Mouse (Mus musculus): ENCODE results near the gene Sarnp. TPM values are rescaled to one million over a fixed set of nuclear protein-coding genes. Genes with fewer than 3 reads are reported as not detected.
A peak's percentile ranks its signal among the peaks of the same experiment; 100 is the strongest.

Gene Sarnp
- total RNA-seq (2014; rRNA removed; ENCODE audit: low replicate concordance) (19.4 and 20.0 TPM in 2 replicates), polyA plus RNA-seq (2015; fragmentation: Nextera tagmentation; extraction: Ambion mirVana) (135 and 141 TPM in 2 replicates)

DNA sequence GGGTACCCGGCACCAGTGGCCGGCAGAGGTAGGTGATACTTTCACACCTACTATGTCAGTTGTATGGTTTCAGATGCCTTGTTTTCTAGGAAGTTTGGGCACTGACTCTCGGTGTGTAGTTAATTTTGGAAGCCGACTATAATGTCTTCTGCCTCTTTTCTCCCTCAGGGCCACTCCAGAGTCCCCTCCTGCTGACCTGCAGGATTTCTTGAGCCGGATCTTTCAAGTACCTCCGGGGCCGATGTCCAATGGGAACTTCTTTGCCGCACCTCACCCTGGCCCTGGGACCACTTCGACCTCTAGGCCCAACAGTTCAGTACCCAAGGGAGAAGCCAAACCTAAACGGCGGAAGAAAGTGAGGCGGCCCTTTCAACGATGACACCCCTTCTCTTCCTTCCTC, at the start of gene Sarnp:
Gene Sarnp, plus strand, starts transcription at position 301 of the 400 bp plus-strand sequence.
- ATAC-seq (ENCODE audit: insufficient read depth, low read depth) (no peak), DNase-seq (ENCODE audit: low spot score) (no peak)
- WGBS, result 87% methylated on average over 13 of the region's 13 CpGs
- Histone ChIP-seq H3K9ac (replicated peaks; ENCODE audit: low read depth, low read length) (no peak within 1 kb of the TSS), H3K9me3 (replicated peaks; ENCODE audit: control insufficient read depth, low read length) (no peaks in the 10 kb centered on the region), H3K4me3 (ENCODE audit: low read depth, low read length) (no peak within 1 kb of the TSS), H3K27me3 (ENCODE audit: control insufficient read depth, insufficient read depth, low read length) (no peaks in the 10 kb centered on the region), H3K36me3 (replicated peaks; ENCODE audit: control insufficient read depth, insufficient read depth, low read length) (peaks cover 56% of the 10 kb centered on the region), H3K4me1 (ENCODE audit: control insufficient read depth, insufficient read depth) (no peaks in the 10 kb centered on the region), H3K4me2 (ENCODE audit: low read depth, low read length) (no peak within 1 kb of the TSS), H3K27ac (ENCODE audit: low read depth) (no peak within 1 kb of the TSS)
- no peak for TF ChIP-seq EP300 (IDR thresholded peaks at IDR 0.05; ENCODE audit: low read depth)
- TF ChIP-seq CTCF (IDR thresholded peaks at IDR 0.05; ENCODE audit: low read depth), result no peak

DNA sequence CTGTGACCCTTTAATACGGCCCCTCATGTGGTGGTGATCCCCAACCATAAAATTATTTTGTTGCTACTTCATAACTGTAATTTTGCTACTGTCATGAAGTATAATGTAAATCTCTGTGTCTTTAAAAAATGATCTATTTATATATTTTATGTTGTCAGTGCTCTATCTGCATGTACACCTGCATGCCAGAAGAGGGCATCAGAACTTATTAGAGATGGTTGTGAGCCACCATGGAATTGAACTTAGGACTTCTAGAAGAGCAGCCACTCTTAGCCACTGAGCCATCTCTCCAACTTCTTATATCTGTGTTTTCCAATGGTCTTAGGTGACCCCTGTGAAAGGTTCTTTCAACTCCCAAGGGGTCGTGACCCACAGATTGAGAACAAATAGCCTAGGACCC, 44.2 kb upstream of the Sarnp start:
- DNase-seq (ENCODE audit: low spot score), result no peak
- H3K36me3 ChIP-seq (replicated peaks; ENCODE audit: control insufficient read depth, insufficient read depth, low read length), result no peaks in the 10 kb centered on the region
- no peaks in the 10 kb centered on the region for H3K4me1 ChIP-seq (ENCODE audit: control insufficient read depth, insufficient read depth)
- no peak overlapping the region for H3K9ac ChIP-seq (replicated peaks; ENCODE audit: low read depth, low read length)
- H3K9me3 ChIP-seq (replicated peaks; ENCODE audit: control insufficient read depth, low read length), result no peaks in the 10 kb centered on the region
- ATAC-seq (ENCODE audit: insufficient read depth, low read depth), result no peak
- no peak overlapping the region for H3K4me3 ChIP-seq (ENCODE audit: low read depth, low read length)
- 80% methylated on average over 2 of the region's 2 CpGs for WGBS
- H3K27ac ChIP-seq (ENCODE audit: low read depth), result no peak overlapping the region
- peak; percentile 24 for TF ChIP-seq CTCF (IDR thresholded peaks at IDR 0.05; ENCODE audit: low read depth)
- TF ChIP-seq EP300 (IDR thresholded peaks at IDR 0.05; ENCODE audit: low read depth), result no peak
- no peaks in the 10 kb centered on the region for H3K27me3 ChIP-seq (ENCODE audit: control insufficient read depth, insufficient read depth, low read length)
- no peak overlapping the region for H3K4me2 ChIP-seq (ENCODE audit: low read depth, low read length)

DNA sequence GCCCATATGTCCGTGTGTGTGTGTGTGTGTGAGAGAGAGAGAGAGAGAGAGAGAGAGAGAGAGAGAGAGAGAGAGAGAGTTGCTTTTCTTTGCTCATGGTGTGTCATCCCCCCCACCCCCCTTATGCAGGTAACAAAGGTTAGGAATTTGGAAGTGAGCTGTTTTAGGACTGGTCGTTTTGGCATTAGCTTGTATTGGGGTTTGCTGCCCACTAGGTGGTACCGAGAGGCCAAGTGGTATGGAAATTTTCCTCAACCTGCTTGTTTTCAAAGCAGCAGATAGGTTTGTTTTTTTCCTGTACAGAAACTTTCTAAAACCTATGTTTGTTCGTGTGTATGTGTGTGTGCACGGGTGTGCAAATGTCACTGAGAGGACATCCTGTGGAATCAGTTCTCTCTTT, 43.4 kb upstream of the Sarnp start:
- DNase-seq (ENCODE audit: low spot score), result no peak
- H3K4me1 ChIP-seq (ENCODE audit: control insufficient read depth, insufficient read depth), result no peaks in the 10 kb centered on the region
- H3K27me3 ChIP-seq (ENCODE audit: control insufficient read depth, insufficient read depth, low read length), result no peaks in the 10 kb centered on the region
- no peak overlapping the region for H3K27ac ChIP-seq (ENCODE audit: low read depth)
- H3K9me3 ChIP-seq (replicated peaks; ENCODE audit: control insufficient read depth, low read length), result no peaks in the 10 kb centered on the region
- no peak overlapping the region for H3K4me2 ChIP-seq (ENCODE audit: low read depth, low read length)
- no peak for ATAC-seq (ENCODE audit: insufficient read depth, low read depth)
- no peak for TF ChIP-seq EP300 (IDR thresholded peaks at IDR 0.05; ENCODE audit: low read depth)
- peak; percentile 40 for TF ChIP-seq CTCF (IDR thresholded peaks at IDR 0.05; ENCODE audit: low read depth)
- no peak overlapping the region for H3K4me3 ChIP-seq (ENCODE audit: low read depth, low read length)
- 14% methylated on average over 5 of the region's 5 CpGs for WGBS
- no peak overlapping the region for H3K9ac ChIP-seq (replicated peaks; ENCODE audit: low read depth, low read length)
- H3K36me3 ChIP-seq (replicated peaks; ENCODE audit: control insufficient read depth, insufficient read depth, low read length), result no peaks in the 10 kb centered on the region

DNA sequence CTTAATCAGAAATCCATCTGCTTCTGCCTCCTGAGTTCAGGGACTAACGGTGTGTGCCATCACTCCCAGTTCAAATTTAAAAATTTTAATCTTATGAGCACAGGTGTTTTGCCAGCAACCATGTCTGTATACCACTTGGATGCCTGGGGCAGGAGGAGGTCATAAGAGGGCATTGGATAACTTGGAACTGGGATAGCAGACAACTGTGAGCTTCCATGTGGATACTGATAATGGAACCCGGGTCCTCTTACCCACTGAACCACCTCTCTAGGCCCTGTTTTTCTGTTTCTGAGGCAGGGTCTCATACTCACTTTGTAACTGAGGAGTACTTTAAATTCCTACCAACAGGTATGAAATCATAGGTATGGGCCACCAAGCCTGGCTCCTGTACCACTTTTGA, 38.7 kb upstream of the Sarnp start:
- no peak overlapping the region for H3K4me3 ChIP-seq (ENCODE audit: low read depth, low read length)
- H3K9ac ChIP-seq (replicated peaks; ENCODE audit: low read depth, low read length), result no peak overlapping the region
- no peaks in the 10 kb centered on the region for H3K36me3 ChIP-seq (replicated peaks; ENCODE audit: control insufficient read depth, insufficient read depth, low read length)
- 80% methylated on average over 2 of the region's 2 CpGs for WGBS
- H3K27ac ChIP-seq (ENCODE audit: low read depth), result peak overlapping the region; percentile 88
- ATAC-seq (ENCODE audit: insufficient read depth, low read depth) (no peak), DNase-seq (ENCODE audit: low spot score) (no peak)
- no peaks in the 10 kb centered on the region for H3K4me1 ChIP-seq (ENCODE audit: control insufficient read depth, insufficient read depth)
- H3K9me3 ChIP-seq (replicated peaks; ENCODE audit: control insufficient read depth, low read length), result no peaks in the 10 kb centered on the region
- TF ChIP-seq EP300 (IDR thresholded peaks at IDR 0.05; ENCODE audit: low read depth) (no peak), CTCF (IDR thresholded peaks at IDR 0.05; ENCODE audit: low read depth) (no peak)
- H3K4me2 ChIP-seq (ENCODE audit: low read depth, low read length), result no peak overlapping the region
- H3K27me3 ChIP-seq (ENCODE audit: control insufficient read depth, insufficient read depth, low read length), result no peaks in the 10 kb centered on the region

DNA sequence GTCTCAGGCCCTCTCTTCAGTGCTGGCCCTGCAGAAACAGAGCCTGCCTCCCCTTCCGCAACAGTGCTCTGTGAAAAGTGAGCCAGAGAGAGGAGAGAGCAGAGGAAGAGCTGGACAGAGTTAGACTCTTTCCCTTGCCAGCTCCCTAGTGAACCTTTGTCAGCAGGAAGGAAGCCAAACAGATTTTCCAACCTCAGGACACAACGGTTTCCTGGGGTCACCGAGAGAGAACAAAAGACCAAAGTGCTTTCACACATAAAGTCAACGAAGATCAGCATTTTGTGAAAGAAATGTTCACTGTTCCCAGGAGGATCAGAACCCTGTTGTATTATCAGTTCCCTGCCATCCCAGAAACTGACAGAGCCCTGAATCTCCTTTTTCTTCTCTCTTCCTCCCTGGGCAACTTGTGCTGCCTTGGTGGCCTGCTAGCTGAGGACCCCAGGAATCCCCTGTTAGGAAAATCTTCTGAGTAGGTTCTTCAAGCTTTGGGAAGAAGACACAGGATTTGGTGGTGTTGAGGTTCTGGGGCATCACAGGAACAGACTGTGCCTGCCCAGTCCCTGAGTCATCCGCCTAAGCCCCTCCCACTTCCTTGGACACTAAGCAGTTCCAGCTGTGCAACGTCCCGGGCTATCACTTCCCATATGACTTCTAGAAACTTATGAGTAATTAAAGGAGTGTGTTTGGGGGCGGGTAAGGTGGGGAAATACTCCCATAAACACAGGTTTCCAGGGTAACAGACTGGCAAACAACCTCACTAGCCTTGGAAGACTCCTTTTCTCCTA, 37.9 kb upstream of the Sarnp start:
- Histone ChIP-seq H3K9ac (replicated peaks; ENCODE audit: low read depth, low read length) (no peak overlapping the region), H3K27me3 (ENCODE audit: control insufficient read depth, insufficient read depth, low read length) (no peaks in the 10 kb centered on the region), H3K4me3 (ENCODE audit: low read depth, low read length) (no peak overlapping the region), H3K4me2 (ENCODE audit: low read depth, low read length) (peak overlapping the region; percentile 5; the same call in 1 of the 2 replicates), H3K9me3 (replicated peaks; ENCODE audit: control insufficient read depth, low read length) (peaks cover 5% of the 10 kb centered on the region; the same call in 1 of the 2 replicates), H3K27ac (ENCODE audit: low read depth) (peak overlapping the region; percentile 88), H3K36me3 (replicated peaks; ENCODE audit: control insufficient read depth, insufficient read depth, low read length) (no peaks in the 10 kb centered on the region), H3K4me1 (ENCODE audit: control insufficient read depth, insufficient read depth) (no peaks in the 10 kb centered on the region)
- WGBS, result 31% methylated on average over 8 of the region's 8 CpGs
- peak; percentile 95 for ATAC-seq (ENCODE audit: insufficient read depth, low read depth)
- DNase-seq (ENCODE audit: low spot score), result peak; percentile 91
- TF ChIP-seq EP300 (IDR thresholded peaks at IDR 0.05; ENCODE audit: low read depth) (no peak; the same call in none of the 2 replicates), CTCF (IDR thresholded peaks at IDR 0.05; ENCODE audit: low read depth) (no peak)

Data from heart, postnatal 0 days (tissue).